Mouse (Mus musculus) intestine, embryonic 16.5 days (tissue): Measurements from ENCODE around the gene Tgif1. TPM values are rescaled to one million over a fixed set of nuclear protein-coding genes. Genes with fewer than 3 reads are reported as not detected.

ENCODE experiments used
- ATAC-seq: fragments of 200-750 bp; cut with Nextera tagmentation; 2 replicates; pipeline ENCODE4 v1.8.0; 2017; ENCODE audit warnings: moderate TSS enrichment, moderate library complexity
- H3K27ac ChIP-seq: fragments of 300-500 bp; sonication (generic); 2 replicates; pipeline ENCODE4 v1.5.1; 2014; ENCODE audit warnings: mild to moderate bottlenecking, low read length
- H3K27me3 ChIP-seq: fragments of 300-500 bp; sonication (generic); replicated peaks from 2 replicates; pipeline ENCODE4 v1.6.1; 2014; ENCODE audit warnings: low read length, control low read depth, mixed read lengths; ENCODE audit not compliant: control insufficient read depth, insufficient read depth
- H3K36me3 ChIP-seq: fragments of 300-500 bp; sonication (generic); 2 replicates; pipeline ENCODE4 v1.6.1; 2014; ENCODE audit warnings: low read length, control low read depth; ENCODE audit not compliant: control insufficient read depth, insufficient read depth
- H3K4me1 ChIP-seq: fragments of 300-500 bp; sonication (generic); 2 replicates; pipeline ENCODE4 v1.6.1; 2014; ENCODE audit warnings: low read length, control low read depth, mixed read lengths; ENCODE audit not compliant: control insufficient read depth, insufficient read depth
- H3K4me2 ChIP-seq: fragments of 300-500 bp; sonication (generic); 2 replicates; pipeline ENCODE4 v1.6.1; 2014; ENCODE audit warnings: low read depth, low read length, control low read depth
- H3K4me3 ChIP-seq: fragments of 300-500 bp; sonication (generic); 2 replicates; pipeline ENCODE4 v1.5.1; 2014; ENCODE audit warnings: mild to moderate bottlenecking, low read length
- H3K9ac ChIP-seq: fragments of 300-500 bp; sonication (generic); 2 replicates; pipeline ENCODE4 v1.6.1; 2014; ENCODE audit warnings: low read depth, low read length
- H3K9me3 ChIP-seq: fragments of 300-500 bp; sonication (generic); 2 replicates; pipeline ENCODE4 v1.6.1; 2016; ENCODE audit warnings: low read length, control low read depth; ENCODE audit not compliant: control insufficient read depth
- WGBS: fragments of 180-500 bp; shearing (Covaris S2); extraction: QIAGEN DNeasy Blood & Tissue Kit; methylation state at CpG from one replicate; pipeline ENCODE4 v1.1.7; 2014; 5-methylcytosine and 5-hydroxymethylcytosine counted together
- polyA plus RNA-seq: library from polyadenylated mRNA; unstranded; fragments of >200 nt; fragmentation: Nextera tagmentation; extraction: Ambion mirVana; gene quantifications from 2 replicates; pipeline ENCODE4 v1.2.1, GENCODE M21; 2015

Gene Tgif1
- polyA plus RNA-seq, 1 experiment from 2014 or later: 43.5 TPM

DNA sequence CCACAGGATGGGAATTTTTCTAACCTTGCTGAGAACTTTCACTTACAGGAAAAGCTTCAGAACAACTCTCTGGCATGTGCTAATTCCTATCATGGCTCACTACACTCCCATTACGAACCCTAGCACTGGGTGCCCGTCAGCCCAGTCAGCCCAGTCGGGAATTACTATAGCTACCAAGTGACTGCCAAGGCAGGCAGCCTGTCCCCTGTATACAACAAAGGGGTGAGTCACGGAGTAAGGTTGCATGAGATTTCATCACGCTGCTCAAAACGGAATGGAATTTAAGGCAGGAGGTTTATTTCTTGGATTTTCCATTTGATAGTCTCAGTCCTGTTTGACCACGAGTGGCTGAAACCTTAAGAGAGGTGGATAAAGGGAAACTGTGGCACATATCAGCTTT, 16.5 kb downstream of the Tgif1 start:
- Histone ChIP-seq H3K4me3 (no peak overlapping the region), H3K27ac (no peak overlapping the region), H3K4me2 (no peak overlapping the region), H3K27me3 (no peaks in the 10 kb centered on the region; the same call in 1 of the 2 replicates), H3K9me3 (no peaks in the 10 kb centered on the region), H3K36me3 (no peaks in the 10 kb centered on the region), H3K9ac (no peak overlapping the region), H3K4me1 (0 out of 2 replicates have a peak, but pooled peaks cover 15% of the 10 kb centered on the region)
- WGBS: 63% methylated on average over 7 of the region's 7 CpGs
- no peak for ATAC-seq

DNA sequence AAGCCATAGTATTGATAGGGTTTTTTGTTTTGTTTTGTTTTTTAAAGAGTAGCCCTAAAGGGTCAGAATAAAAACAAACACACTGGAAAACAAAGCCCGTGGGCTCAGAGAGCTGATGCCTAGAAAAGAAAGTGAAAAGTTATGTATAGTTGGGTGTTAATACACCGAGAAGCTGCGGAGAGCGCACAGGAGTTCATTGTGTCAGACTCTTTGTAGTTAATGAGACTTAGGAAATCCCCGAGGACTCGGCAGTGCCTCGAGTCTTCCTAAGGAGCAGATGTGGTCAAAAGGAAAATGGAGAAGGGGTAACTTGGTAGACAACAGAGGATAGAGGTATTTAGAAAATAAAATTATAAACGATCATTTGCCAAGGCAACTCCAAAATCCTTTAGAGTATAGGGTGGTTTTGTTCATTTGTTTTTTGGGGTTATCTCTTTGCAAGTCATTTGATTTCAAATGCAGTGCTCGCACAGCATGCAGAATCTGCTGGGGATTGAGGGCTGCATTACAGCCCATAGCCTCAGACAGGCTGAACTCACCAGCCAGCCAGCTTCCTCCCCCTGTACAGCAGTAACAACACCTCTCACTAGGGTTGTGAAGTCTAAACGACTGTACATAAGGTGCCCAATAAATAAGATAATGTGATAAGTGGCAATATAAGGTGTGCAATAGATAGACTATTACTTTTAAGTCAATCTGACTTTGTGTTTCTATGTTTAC, 18.1 kb downstream of the Tgif1 start:
- H3K9me3 ChIP-seq: no peaks in the 10 kb centered on the region
- H3K4me2 ChIP-seq: peak overlapping the region; percentile 89
- H3K9ac ChIP-seq: peak overlapping the region; percentile 56
- peak overlapping the region; percentile 77 for H3K27ac ChIP-seq
- H3K4me3 ChIP-seq: peak overlapping the region; percentile 45
- ATAC-seq: peak; percentile 58
- H3K4me1 ChIP-seq: 0 out of 2 replicates have a peak, but pooled peaks cover 17% of the 10 kb centered on the region
- H3K27me3 ChIP-seq: no peaks in the 10 kb centered on the region; the same call in 1 of the 2 replicates
- H3K36me3 ChIP-seq: no peaks in the 10 kb centered on the region
- WGBS: 7% methylated on average over 10 of the region's 10 CpGs

DNA sequence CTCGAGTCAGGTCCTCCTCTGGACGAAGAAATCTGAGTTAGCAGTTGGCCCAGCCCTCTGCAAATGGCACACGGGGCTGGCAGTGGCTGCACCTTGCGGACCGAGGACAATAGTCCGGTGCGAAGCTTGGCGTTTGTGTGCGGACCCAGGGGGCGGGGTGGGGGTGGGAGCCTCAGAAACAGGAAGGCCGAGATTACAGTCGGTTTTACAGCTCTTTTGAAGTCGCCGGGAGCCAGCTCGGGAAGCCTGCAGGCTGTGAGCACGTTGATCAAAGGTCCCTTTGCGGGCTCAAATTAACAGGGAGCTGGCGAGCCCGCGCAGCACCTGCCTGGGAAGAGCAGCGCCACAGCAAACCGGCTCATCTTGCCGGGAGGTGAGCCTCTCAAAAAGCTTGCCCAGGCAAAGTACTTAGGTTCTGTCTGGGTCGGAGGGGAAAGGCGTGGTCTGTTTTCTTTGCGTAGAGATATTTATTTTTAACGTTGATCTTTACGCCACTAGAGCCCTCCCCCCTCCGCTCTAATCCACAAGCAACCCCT, 18.8 kb downstream of the Tgif1 start:
- H3K4me2 ChIP-seq: peak overlapping the region; percentile 89
- 2% methylated on average over 29 of the region's 29 CpGs for WGBS
- H3K4me3 ChIP-seq: peak overlapping the region; percentile 45
- 0 out of 2 replicates have a peak, but pooled peaks cover 17% of the 10 kb centered on the region for H3K4me1 ChIP-seq
- ATAC-seq: peak; percentile 85
- H3K36me3 ChIP-seq: no peaks in the 10 kb centered on the region
- H3K27ac ChIP-seq: peak overlapping the region; percentile 77
- no peaks in the 10 kb centered on the region; the same call in 1 of the 2 replicates for H3K27me3 ChIP-seq
- H3K9ac ChIP-seq: peak overlapping the region; percentile 56
- no peaks in the 10 kb centered on the region for H3K9me3 ChIP-seq

DNA sequence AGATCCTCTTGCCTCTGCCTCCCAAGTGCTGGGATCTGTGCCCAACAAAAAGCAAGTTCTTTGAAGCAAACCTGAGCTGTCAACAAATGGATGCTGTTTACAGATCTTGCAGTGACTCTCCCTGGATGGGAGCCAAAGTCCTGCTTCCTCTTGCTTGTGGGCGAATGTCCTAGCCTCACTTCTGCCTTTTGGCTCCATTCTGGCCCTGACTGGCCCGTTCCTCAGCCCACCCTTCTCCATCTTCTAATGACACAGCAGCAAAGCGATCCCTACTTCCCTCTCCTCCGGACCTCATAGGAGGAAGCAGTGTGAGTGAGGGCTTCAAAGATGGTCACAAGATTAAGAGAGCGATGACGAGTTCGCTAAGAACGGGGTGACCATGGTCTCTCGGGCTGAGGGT, 20.8 kb downstream of the Tgif1 start:
- H3K27me3 ChIP-seq: no peaks in the 10 kb centered on the region; the same call in 1 of the 2 replicates
- H3K4me3 ChIP-seq: no peak overlapping the region
- H3K9ac ChIP-seq: no peak overlapping the region
- no peaks in the 10 kb centered on the region for H3K9me3 ChIP-seq
- no peak overlapping the region for H3K4me2 ChIP-seq
- 0 out of 2 replicates have a peak, but pooled peaks cover 17% of the 10 kb centered on the region for H3K4me1 ChIP-seq
- 86% methylated on average over 9 of the region's 9 CpGs for WGBS
- ATAC-seq: no peak
- H3K27ac ChIP-seq: no peak overlapping the region
- H3K36me3 ChIP-seq: no peaks in the 10 kb centered on the region

DNA sequence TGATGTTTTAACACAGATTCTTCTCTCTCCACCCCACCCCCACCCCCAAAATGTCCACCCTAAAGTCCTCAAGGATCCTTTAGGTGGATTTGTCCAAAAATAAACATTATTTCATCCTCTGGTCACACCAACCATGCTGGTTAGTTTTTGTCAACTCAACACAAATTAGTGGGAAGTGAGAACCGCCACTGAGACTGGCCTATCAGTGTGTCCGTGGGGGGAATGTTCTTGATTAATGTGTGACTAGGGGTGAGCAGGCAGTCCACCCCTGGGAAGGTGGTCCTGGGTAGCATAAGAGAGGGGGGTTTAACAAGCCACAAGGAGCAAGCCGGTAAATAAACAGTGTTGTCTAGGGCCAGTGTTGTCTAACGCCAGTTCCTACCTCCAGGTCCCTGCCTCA, 21.8 kb downstream of the Tgif1 start:
- ATAC-seq: no peak
- WGBS: 40% methylated on average over 4 of the region's 4 CpGs

DNA sequence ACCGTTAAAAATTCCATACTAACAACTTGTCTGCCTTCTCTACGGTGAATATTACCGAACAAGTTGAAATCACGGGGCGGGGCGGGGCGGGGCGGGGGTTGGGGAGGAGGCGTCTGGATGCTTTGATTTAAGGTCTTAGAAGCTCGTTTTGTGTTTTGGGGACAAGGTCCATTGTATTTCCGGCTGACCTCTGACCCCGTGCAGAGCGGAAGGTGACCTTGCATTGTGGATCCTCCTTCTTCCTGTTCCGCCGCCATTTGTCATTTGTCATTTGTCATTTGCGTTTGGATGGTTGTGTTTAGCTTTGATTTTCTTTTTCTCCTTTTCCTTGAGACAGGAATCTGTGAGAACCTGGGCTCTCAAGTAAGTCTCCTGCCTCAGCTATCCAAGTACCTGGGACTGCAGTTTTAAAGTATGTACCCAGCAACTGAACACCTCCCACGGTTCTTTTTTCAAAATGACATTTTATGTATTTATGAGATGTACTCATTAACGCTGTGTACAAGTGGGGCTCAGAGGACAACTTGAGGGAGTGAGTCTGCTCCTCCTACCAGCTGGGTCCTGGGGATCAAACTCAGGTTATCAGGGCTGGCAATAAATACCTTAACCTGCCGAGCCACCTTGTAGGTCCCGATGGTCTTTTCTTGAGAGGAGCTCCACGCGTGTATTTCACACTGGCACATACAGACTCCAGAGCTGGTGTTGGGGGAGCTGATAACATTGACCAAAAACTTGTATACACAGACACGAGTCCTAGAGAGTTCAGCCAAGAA, 23.2 kb downstream of the Tgif1 start:
- Histone ChIP-seq H3K4me3 (no peak overlapping the region), H3K36me3 (no peaks in the 10 kb centered on the region), H3K27ac (no peak overlapping the region), H3K9me3 (no peaks in the 10 kb centered on the region), H3K4me1 (0 out of 2 replicates have a peak, but pooled peaks cover 13% of the 10 kb centered on the region), H3K9ac (no peak overlapping the region), H3K27me3 (no peaks in the 10 kb centered on the region; the same call in 1 of the 2 replicates), H3K4me2 (no peak overlapping the region)
- 63% methylated on average over 23 of the region's 23 CpGs for WGBS
- ATAC-seq: no peak

More for the DNA sequence above, 21.8 kb downstream of the Tgif1 start:
- no peaks in the 10 kb centered on the region; the same call in 1 of the 2 replicates for H3K27me3 ChIP-seq
- no peaks in the 10 kb centered on the region for H3K9me3 ChIP-seq
- H3K4me3 ChIP-seq: no peak overlapping the region
- no peak overlapping the region for H3K4me2 ChIP-seq
- H3K4me1 ChIP-seq: 0 out of 2 replicates have a peak, but pooled peaks cover 17% of the 10 kb centered on the region
- H3K27ac ChIP-seq: peak overlapping the region; percentile 45; the same call in 1 of the 2 replicates
- H3K36me3 ChIP-seq: no peaks in the 10 kb centered on the region
- no peak overlapping the region for H3K9ac ChIP-seq

DNA sequence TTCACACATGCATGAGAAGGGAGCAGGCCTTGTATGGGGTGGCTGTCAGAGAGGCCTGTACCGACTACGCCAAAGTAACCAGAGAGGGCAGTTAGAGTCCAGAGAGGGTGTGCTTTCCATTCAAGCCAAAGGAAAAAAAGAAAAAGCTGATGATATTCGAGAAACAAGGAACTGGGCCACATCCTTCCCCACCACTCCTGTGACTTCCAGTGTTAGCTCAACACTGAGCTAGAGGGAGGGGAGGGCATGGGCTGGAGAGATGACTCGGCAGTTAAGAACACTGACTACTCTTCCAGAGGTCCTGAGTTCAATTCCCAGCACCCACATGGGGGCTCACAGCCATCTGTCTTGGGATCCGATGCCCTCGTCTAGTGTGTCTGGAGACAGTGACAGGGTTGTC, 24.1 kb downstream of the Tgif1 start:
- Histone ChIP-seq H3K4me3 (no peak overlapping the region), H3K4me1 (0 out of 2 replicates have a peak, but pooled peaks cover 6% of the 10 kb centered on the region), H3K27me3 (no peaks in the 10 kb centered on the region; the same call in 1 of the 2 replicates), H3K27ac (no peak overlapping the region), H3K4me2 (no peak overlapping the region), H3K36me3 (no peaks in the 10 kb centered on the region), H3K9ac (no peak overlapping the region), H3K9me3 (no peaks in the 10 kb centered on the region)
- no peak for ATAC-seq
- 86% methylated on average over 6 of the region's 6 CpGs for WGBS

DNA sequence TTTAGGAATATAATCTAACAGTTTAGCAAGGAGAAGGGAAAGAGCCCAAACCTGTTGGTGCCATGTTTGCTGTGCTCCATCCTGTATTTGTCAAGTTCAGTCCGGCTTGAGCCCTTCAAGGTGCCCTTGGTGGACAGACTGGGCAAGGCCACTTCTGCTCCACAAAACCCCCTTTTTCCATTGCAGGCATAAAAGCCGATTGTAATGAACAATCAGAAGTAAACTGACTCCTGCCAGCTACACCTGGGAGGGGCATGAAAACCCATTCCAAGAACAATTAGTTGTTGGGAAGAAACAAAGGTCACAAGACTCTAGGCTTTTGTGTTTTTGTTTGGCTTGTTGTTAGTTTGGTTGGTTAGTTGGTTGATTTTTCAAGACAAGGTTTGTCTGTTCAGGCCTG, 24.8 kb downstream of the Tgif1 start:
- H3K27me3 ChIP-seq: no peaks in the 10 kb centered on the region
- H3K4me2 ChIP-seq: no peak overlapping the region
- no peaks in the 10 kb centered on the region for H3K9me3 ChIP-seq
- WGBS: 84% methylated on average over 2 of the region's 2 CpGs
- H3K27ac ChIP-seq: no peak overlapping the region
- H3K9ac ChIP-seq: no peak overlapping the region
- 0 out of 2 replicates have a peak, but pooled peaks cover 4% of the 10 kb centered on the region for H3K4me1 ChIP-seq
- no peaks in the 10 kb centered on the region for H3K36me3 ChIP-seq
- ATAC-seq: no peak
- H3K4me3 ChIP-seq: no peak overlapping the region

DNA sequence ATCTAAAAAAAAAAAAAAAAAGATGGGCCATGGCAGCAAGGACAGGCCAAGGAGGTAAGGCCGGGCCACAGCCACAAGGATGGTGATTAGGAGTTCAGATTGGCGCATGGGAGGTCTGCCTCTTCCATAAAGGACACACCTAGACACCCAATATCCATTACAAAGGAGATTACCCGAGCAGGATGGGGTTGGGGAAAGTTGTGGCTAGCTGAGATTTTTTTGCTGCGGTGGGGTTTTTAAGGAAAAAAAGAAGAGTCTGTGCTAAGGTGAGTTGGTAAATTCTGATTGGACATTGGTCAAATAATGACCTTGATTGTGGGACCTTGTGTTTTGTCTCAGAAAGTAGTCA, 25.2 kb downstream of the Tgif1 start:
- H3K27me3 ChIP-seq: no peaks in the 10 kb centered on the region
- H3K9me3 ChIP-seq: no peaks in the 10 kb centered on the region
- ATAC-seq: no peak
- H3K4me1 ChIP-seq: 0 out of 2 replicates have a peak, but pooled peaks cover 4% of the 10 kb centered on the region
- H3K4me2 ChIP-seq: no peak overlapping the region; the same call in 1 of the 2 replicates
- no peaks in the 10 kb centered on the region for H3K36me3 ChIP-seq
- H3K9ac ChIP-seq: no peak overlapping the region
- H3K4me3 ChIP-seq: no peak overlapping the region
- no peak overlapping the region for H3K27ac ChIP-seq
- 78% methylated on average over 4 of the region's 4 CpGs for WGBS
